Mouse (Mus musculus) spleen, postnatal 36 days (tissue): ENCODE data around the gene Cnpy2.
A peak's percentile ranks its signal among the peaks of the same experiment; 100 is the strongest.
"Not testable (repeated sequence)": the region's sequence is repeated elsewhere in the genome, so short reads cannot be mapped to it uniquely, and the experiment has no call there.

Source experiments
- DNase-seq, 2 experiments: peaks; one replicate each; pipeline ENCODE4 v3.0.0; 2022; ENCODE audit warnings: low spot score in 2 of 2, mixed read lengths in 1 of 2

The Cnpy2 gene

DNA sequence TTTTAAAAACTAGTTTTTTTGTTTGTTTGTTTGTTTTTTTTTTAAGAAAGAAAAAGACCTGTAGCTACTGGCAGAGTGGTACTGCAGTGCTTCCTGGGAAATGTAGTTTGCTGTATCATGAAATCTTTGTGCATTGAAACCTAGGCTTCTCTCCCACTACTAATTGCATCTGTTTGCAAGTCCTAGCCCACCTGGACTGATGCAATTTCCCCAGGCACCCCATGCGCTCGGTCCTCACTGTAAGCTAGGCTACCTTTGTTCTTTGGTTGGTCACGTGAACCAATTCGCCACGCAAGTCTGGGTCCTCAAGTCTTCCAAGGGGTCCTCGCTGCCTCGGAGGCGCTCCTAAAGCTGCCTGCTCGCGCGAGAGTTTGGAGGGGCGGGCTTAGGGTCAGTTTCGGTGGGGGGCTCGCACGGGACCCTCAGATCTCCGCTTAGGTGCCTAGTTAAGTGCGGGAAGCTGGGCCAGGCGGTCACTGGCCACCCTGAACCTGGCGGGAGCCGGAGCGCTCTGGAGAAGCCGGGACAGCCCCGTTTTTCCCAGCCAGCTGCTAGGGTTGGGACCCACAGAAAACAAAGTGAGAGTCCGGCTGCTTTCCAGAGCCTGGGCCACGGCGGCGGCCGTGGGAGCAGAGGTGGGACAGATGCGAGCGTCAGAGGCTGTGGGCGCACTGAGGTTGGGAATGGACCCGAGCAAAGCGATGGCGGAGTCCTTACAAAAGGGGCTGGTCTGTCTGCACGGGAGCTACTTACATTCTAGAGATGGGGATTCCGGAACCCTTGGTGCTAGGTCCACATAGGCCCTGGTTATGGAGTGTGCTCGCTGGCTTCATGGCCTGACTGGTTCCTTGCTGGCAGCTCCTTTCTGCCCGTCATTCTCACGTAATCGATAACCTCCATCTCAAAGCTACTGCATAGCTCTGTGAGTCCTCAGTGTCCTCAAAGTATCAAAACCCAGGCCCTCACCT lies at the start of gene Cnpy2:
TSS of gene Cnpy2 (plus strand) at position 319 of the 968 bp plus-strand sequence.
- peak; percentile 73 to 79 for DNase-seq

GRCm38 (mm10) chr10:128272819-128273439 lies 49.3 kb upstream of the Cnpy2 start:
- DNase-seq: not testable (repeated sequence)

GRCm38 (mm10) chr10:128275374-128275773 lies 46.9 kb upstream of the Cnpy2 start:
- not testable (repeated sequence) for DNase-seq

- no peak for DNase-seq
Observed at GRCm38 (mm10) chr10:128278158-128278557, 44.1 kb upstream of the Cnpy2 start.

DNA sequence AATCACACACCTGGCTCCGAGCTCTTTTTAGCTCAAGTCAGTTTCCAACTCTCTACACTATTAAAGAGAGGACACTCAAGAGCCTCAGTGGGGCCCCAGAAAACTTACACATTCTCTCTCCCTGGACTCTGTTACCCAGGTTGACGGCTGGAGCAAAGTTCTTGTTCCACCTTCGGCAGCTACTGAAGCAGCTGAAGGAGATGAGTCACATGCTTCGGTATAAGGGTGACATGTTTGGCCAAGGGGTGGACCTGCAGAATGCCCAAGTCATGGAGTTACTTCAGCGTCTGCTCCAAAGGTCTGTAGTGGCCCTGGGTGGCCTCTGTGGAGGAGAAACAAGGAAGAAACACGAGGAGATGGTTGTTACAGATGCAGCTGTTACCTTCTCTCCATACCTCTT lies 41.3 kb upstream of the Cnpy2 start:
- no peak for DNase-seq

GRCm38 (mm10) chr10:128281682-128282081 lies 40.6 kb upstream of the Cnpy2 start:
- DNase-seq: no peak

DNA sequence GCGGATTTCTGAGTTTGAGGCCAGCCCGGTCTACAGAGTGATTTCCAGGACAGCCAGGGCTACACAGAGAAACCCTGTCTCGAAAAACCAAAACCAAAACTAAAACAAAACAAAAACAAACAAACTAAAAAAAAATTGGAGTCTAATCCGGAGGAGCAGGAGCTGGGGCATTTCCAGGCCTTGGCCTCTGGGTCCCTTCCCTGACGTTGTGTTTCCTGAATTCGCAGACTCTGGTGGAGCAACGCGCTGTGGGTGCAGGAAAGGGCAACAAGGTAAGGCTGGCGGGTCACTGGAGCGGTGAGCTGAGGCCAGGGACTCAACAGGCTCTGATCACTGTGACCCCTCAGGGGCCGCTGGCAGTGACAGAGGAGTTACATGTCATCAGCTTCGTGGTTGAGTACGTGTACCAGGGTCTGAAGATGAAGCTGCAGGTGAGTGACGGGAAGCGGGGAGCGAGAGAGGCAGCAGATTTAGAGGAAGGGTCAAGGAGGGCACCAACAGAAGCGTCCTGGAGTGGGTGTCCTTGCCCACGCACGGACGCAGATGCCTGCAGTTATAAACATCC lies 39.3 kb upstream of the Cnpy2 start:
- DNase-seq: no peak

- peak; percentile 24 to 48 for DNase-seq
Observed at GRCm38 (mm10) chr10:128283604-128284579, 38.4 kb upstream of the Cnpy2 start.

DNA sequence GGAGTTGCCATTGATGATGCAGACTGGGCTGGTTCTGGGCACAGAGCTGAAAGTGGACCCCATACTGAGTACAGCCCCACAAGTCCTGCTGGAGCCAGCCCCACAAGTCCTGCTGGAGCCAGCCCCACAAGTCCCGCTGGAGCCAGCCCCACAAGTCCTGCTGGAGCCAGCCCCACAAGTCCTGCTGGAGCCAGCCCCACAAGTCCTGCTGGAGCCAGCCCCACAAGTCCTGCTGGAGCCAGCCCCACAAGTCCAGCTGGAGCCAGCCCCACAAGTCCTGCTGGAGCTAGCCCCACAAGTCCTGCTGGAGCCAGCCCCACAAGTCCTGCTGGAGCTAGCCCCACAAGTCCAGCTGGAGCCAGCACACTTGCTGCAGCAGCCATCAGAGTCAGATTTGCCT lies 31.7 kb upstream of the Cnpy2 start:
- DNase-seq: not testable (repeated sequence)

DNA sequence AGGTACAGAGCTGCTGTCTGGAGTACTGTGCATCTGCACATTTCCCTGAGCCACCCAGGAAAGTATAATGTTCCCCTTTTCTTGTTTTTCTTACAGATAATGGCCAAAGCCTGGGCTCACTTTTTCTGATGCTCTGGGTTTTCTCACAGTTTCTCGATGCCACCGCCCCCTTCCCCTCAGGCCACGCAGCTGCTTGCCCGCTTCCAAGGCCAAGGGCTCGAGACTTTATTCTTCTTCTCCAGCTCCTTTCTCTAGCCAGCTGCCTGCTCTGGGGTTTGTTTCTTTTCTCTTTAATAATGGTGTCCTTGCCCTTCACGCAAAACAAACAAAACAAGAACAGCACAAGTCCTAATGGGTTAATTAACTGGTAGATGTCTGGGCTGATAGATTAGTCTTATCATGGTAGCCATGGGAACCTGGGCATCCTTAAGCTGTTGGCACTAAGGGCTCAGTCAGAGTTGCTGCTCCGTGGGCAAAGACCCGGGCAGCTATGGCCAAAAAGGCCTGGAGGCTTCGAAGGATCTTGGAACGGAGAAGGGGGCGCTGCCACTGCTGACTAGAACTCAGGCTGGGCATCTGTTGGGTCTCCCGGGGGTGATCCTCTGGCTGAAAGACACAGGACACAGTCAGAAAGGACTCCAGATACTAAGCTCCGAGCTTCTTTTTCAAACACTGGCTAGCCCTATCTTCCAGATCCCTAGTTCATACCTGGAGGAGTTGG lies 25.7 kb upstream of the Cnpy2 start:
- DNase-seq: no peak

DNA sequence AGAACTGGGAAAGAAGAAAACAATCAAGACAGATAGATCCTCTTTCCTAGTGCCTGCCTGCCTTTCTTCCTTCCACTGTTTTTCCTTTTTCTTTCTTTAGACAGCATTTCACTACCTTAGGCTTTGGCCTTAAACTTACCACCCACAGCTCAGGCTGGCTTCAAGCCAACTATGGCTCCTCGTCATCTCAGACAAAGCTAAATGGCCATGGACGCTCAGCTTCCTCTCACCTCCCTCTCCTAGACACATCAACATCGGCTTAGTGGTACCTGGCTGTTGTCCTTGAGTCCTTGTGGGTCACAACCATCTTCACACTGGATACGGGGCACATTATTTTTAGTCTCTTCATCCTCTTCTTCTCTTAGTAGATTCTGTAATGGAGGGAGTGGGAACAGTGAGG lies 25.0 kb upstream of the Cnpy2 start:
- no peak for DNase-seq

DNA sequence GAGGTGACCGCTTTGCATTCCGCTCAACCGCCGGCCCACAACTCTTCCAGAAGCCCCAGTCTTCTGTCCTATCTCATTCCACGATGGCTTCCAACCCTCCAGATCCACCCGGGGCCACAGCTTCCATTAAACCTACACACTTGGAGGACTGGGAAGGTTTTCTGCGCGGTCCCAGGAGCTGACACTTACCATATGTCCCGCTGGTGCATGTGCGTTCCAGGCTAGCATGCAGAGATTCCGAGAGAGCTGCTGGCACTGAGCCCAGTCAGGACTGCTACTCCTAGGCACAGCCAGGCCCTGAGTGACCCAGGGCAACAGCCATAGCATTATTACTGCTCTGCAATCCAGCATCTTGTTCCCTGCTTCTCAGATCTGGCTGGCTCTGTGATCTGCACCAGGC lies 24.6 kb upstream of the Cnpy2 start:
- no peak for DNase-seq

GRCm38 (mm10) chr10:128298243-128298642 lies 24.0 kb upstream of the Cnpy2 start:
- no peak for DNase-seq

DNA sequence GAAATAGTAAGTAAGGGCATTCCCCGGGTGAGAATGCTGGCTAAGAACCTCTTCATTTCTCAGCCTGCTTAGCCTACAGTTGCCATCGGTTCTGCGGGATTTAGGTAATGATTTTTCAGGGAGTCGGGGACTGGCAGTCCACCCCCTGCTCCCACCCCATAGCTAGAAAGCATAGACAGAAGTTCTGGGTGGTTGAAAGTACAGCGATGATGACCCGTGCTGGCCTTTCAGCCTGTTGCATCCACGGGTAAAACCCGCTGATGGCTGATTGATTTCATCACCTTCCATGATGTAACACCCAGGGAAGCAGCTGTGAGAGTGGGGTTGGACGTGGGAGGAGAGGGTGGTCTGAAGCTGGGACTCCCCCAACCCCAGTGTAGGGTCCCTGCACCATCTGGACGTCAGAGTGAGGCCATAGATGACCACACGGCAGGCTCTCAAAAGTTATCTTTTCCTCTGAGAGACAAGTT lies 23.5 kb upstream of the Cnpy2 start, which contains the start of gene Il23a:
TSS of gene Il23a (minus strand) at position 51 of the 470 bp plus-strand sequence.
- DNase-seq: no peak

DNA sequence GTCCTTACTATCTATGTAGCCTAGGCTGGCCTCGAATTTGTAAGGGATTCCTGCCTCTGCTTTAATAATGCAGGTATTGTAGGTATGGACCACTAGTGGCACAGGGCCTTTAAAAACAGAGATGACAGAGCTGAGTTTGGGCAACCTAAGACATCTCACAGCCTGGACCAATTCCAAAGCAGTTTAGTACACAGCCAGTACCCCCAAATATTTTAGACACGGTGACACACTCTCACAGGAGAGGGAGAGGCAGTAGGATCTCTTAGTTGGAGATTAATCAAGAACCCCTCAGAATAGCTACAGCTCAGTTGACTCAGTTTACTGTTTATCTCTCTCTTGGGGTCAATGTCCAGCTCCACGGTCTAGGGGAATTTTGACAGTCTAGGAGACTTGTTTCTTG lies 19.9 kb upstream of the Cnpy2 start:
- no peak for DNase-seq

GRCm38 (mm10) chr10:128302785-128303125 lies 19.5 kb upstream of the Cnpy2 start:
- no peak for DNase-seq

DNA sequence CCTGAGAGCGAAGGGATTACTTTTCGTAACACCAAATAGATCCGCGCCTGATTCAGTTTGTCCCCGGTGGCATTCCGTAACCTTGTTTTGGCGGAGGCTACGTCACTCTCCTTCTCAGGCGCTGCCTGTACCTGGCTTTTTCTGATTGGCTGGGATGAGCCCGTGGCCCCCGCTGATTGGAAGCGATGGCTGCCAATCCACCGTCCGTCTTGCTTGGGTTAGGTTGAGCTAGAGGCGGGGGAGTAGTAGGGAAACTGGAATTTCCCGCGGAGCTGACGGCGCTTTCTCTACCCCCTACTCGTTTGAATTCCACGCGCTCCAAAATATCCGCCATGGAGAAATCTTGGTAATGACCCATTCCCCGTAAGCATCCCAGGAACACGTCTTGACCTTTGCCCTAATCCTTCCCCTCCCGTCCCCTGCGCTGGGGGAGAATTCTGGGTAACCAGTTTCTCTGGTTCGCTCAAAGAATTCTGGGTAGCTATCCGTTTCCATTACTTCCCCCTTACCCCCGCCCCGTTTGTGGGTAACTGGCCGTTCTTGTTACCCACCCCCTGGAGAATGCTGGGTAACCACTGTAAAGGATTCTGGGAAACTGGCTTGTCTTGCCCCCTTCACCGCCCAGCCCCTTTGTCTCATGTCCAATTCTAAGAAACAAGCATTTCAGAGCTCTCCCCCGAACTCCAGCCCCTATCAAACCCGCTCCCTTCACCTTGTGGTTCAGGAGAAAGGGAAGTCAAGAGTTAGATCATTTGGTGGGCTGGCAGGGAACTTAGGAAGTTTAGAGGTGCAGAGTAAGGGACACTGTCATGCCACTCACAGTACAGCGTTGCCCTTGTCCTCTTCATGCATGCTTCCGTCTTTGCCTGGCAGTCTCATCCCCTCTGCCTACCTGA lies 18.9 kb upstream of the Cnpy2 start, which contains the start of gene Pan2:
TSS of gene Pan2 (plus strand) at position 210 of the 896 bp plus-strand sequence.
- DNase-seq: peak; percentile 99

DNA sequence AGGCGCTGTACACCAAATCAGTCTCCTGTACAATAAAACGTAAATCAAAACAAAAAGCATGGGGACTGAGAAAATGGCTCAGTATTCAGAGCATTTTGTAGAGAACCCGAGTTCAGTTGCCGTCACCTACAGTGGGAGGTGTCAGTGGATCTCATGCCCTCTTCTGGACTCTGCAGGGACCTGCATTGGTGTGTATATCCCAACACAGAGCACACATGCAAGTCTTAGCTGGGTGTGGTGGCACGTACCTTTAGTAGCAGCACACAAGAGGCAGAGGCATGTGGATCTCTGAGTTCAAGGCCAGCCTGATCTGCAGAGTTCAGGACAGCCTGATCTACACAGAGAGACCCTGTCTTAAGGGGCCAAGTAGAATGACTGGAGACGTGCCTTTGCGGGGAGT lies 12.6 kb upstream of the Cnpy2 start:
- DNase-seq: no peak

DNA sequence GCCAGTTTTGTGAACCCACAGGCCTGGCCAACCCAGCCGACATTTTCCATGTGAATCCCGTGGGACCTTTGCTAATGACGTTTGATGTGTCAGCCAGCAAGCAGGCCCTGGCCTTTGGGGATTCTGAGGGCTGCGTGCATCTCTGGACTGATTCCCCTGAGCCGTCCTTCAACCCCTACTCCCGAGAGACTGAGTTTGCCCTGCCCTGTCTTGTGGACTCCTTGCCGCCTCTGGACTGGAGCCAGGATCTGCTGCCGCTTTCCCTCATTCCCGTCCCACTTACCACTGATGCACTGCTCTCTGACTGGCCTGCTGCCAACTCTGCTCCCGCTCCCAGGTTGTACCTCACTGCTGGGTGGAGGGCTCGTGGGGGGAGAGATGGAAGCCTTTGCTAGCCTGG lies 12.1 kb upstream of the Cnpy2 start:
- DNase-seq: no peak
